Mouse (Mus musculus) stomach, embryonic 15.5 days (tissue): ENCODE measurements at regions not wholly inside any gene's neighbourhood (a gene's known extent, or its start where the extent isn't known, plus 50 kb on each side); places are given as distances from the start of the nearest gene placed in this dataset.
"Not testable (repeated sequence)": the region's sequence is repeated elsewhere in the genome, so short reads cannot be mapped to it uniquely, and the experiment has no call there.

Experiments used
- ATAC-seq: fragments of 200-750 bp; cut with Nextera tagmentation; 2 replicates; pipeline ENCODE4 v1.8.0; 2017; ENCODE audit warnings: low read depth, moderate number of reproducible peaks, moderate TSS enrichment; ENCODE audit not compliant: insufficient read depth, low FRiP score
- H3K27ac ChIP-seq: fragments of 300-500 bp; sonication (generic); 2 replicates; pipeline ENCODE4 v1.5.1; 2015; ENCODE audit warnings: mild to moderate bottlenecking, inconsistent platforms
- H3K27me3 ChIP-seq: fragments of 300-500 bp; sonication (generic); replicated peaks from 2 replicates; pipeline ENCODE4 v1.6.1; 2015; ENCODE audit warnings: inconsistent platforms
- H3K36me3 ChIP-seq: fragments of 300-500 bp; sonication (generic); 2 replicates; pipeline ENCODE4 v1.6.1; 2015; ENCODE audit warnings: inconsistent platforms
- H3K4me1 ChIP-seq: fragments of 300-500 bp; sonication (generic); 2 replicates; pipeline ENCODE4 v1.6.1; 2015; ENCODE audit warnings: inconsistent platforms
- H3K4me2 ChIP-seq: fragments of 300-500 bp; sonication (generic); 2 replicates; pipeline ENCODE4 v1.6.1; 2015; ENCODE audit warnings: mild to moderate bottlenecking, inconsistent platforms
- H3K4me3 ChIP-seq: fragments of 300-500 bp; sonication (generic); replicated peaks from 2 replicates; pipeline ENCODE4 v1.5.1; 2015; ENCODE audit warnings: inconsistent platforms
- H3K9ac ChIP-seq: fragments of 300-500 bp; sonication (generic); 2 replicates; pipeline ENCODE4 v1.6.1; 2015; ENCODE audit warnings: inconsistent platforms
- H3K9me3 ChIP-seq: fragments of 300-500 bp; sonication (generic); 2 replicates; pipeline ENCODE4 v1.6.1; 2016; ENCODE audit warnings: inconsistent platforms
- WGBS: fragments of 180-500 bp; shearing (Covaris S2); methylation state at CpG from one replicate; pipeline ENCODE4 v1.1.7; 2015; 5-methylcytosine and 5-hydroxymethylcytosine counted together

DNA sequence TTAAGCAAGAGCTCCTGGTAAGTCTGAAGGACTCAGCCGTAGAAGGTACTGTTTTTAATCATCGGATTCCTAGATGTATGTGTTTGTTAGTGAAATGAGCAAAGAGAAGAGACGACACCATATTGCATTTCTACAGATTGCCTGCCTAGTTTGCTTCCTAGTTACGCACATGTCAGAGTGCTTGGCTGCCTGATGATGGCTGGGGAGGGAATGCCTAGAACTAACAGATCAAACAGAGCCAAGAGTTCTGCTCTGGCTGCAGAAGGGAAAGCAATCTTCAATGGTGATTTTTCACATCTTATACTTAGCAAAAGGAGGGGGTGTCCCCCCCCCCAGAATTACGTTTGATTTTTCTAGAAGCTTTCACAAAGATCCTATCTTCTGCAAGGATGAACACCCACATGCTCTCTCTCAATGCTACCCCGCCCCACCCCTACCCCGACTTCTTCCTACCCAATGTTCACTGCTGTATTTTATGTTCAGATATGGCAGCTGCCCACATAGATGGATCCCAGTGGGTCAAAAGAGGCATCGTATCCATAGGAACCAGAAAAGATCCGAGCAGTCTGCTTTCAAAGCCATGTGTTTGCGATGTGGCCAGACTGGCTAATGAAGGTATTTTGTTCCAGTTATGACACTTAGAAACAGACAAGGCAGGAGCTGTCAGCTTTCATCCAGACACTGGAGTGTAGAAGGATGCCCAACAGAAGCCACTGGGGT, 228.1 kb downstream of the Enc1 start:
- Histone ChIP-seq H3K27ac (no peak overlapping the region), H3K4me3 (no peak overlapping the region), H3K27me3 (no peaks in the 10 kb centered on the region), H3K9ac (no peak overlapping the region), H3K9me3 (no peaks in the 10 kb centered on the region), H3K4me1 (no peaks in the 10 kb centered on the region), H3K36me3 (no peaks in the 10 kb centered on the region), H3K4me2 (no peak overlapping the region)
- no peak for ATAC-seq
- WGBS = 74% methylated on average over 10 of the region's 10 CpGs

DNA sequence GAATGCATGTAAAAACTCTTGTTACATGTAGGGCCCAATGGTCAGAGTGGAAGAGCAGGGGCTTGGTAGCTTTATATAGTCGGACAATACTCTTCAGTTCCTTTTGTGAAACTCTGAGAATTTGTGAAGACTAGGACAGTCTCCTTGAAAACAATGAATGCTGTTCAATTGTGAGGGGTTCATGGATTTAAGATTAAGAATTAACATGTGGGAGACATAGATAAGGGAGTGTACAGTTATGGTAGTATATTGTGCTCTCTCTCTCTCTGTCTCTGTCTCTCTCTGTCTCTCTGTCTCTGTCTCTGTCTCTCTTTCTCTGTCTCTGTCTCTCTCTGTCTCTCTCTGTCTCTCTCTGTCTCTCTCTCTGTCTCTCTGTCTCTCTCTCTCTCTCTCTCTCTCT, 225.7 kb downstream of the Enc1 start:
- H3K36me3 ChIP-seq, ATAC-seq, H3K9ac ChIP-seq, H3K27ac ChIP-seq, H3K4me3 ChIP-seq, H3K9me3 ChIP-seq, H3K4me1 ChIP-seq, H3K27me3 ChIP-seq, H3K4me2 ChIP-seq: not testable (repeated sequence)
- WGBS = 86% methylated on average over 1 of the region's 1 CpGs

DNA sequence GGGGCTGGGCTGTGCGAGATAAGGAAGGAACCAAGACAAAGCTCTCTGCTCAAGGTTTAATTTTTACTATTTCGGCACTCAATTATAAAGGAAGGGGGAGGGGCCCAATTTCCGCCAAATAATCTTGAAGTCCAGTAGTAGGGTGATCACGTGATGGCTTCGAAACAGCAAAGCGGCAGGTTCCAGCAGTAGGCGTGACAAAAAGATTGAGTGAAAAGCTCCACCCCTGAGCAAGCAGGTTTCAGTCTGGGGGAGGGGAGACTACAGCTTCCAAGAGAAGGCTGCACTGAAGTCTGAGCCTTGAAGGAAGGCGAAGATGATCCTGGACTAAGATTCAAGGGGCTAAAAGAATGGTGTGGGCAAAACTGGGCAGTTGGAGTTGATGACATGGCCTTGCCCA, 222.9 kb downstream of the Enc1 start:
- H3K4me2 ChIP-seq = no peak overlapping the region
- H3K27ac ChIP-seq = no peak overlapping the region
- ATAC-seq = no peak
- H3K9ac ChIP-seq = no peak overlapping the region
- WGBS = 76% methylated on average over 8 of the region's 8 CpGs
- no peaks in the 10 kb centered on the region for H3K9me3 ChIP-seq
- no peaks in the 10 kb centered on the region for H3K27me3 ChIP-seq
- no peaks in the 10 kb centered on the region for H3K36me3 ChIP-seq
- H3K4me1 ChIP-seq = no peaks in the 10 kb centered on the region
- H3K4me3 ChIP-seq = no peak overlapping the region

DNA sequence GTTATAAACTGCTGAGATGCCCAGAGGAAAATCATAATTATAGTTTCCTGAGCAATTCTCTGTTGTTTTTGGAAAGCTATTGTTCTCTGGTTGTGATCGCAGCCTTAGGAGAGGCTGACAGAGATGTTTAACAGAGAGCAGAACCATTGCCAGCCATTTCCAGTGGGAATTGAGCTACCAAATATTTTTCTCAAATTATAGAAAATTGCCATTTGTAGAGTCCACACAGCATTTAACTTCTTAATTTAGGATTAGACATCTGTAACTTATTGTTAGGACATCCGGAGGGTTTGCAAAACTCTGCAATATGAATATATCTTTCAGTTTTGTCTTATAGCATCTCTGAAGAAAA, 222.0 kb downstream of the Enc1 start:
- no peaks in the 10 kb centered on the region for H3K36me3 ChIP-seq
- no peak overlapping the region for H3K9ac ChIP-seq
- no peak overlapping the region for H3K27ac ChIP-seq
- no peaks in the 10 kb centered on the region for H3K27me3 ChIP-seq
- no peaks in the 10 kb centered on the region for H3K4me1 ChIP-seq
- 71% methylated on average over 2 of the region's 2 CpGs for WGBS
- no peak for ATAC-seq
- no peak overlapping the region for H3K4me2 ChIP-seq
- no peaks in the 10 kb centered on the region for H3K9me3 ChIP-seq
- no peak overlapping the region for H3K4me3 ChIP-seq

DNA sequence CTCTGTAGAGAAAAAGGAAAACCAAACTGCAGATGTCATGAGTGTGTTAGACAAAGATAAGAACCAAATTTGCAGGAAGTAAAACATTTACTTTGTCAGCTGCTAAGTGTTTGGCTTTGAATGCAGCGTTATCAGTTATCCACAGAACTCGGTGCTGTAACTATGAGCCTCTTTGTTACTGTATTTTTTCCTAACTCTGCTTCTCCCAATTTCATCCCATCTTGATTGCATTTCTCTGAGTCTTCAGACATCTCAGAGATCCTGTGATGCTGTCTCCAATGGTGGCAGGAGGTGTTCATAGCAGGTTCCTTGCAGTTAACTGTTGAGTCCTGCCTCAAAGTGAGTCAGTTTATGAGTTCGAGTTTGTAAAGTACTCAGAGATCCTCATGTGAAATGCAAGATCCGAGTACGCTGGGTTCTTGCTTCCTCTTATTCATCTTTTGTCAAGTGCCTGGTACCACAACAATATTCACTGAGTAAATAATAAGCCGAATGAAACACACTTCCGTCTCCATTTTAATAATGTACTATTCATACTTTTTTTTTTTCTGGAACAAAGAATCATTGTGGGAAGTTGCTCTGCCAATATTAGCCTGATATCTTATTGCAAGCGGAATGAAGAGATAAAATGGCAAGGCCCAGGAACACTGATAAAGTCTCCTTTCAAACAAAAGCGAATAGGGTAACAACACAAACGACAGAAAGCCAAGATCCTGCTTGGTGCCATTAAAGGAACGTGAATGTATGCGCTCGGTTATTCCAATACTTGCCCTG, 221.4 kb downstream of the Enc1 start:
- no peak overlapping the region for H3K9ac ChIP-seq
- H3K27me3 ChIP-seq = no peaks in the 10 kb centered on the region
- H3K4me1 ChIP-seq = no peaks in the 10 kb centered on the region
- 48% methylated on average over 13 of the region's 13 CpGs for WGBS
- H3K27ac ChIP-seq = peak overlapping the region; percentile 76
- peak; percentile 70 for ATAC-seq
- no peaks in the 10 kb centered on the region for H3K36me3 ChIP-seq
- H3K4me2 ChIP-seq = peak overlapping the region; percentile 21; the same call in 1 of the 2 replicates
- no peak overlapping the region for H3K4me3 ChIP-seq
- H3K9me3 ChIP-seq = no peaks in the 10 kb centered on the region

DNA sequence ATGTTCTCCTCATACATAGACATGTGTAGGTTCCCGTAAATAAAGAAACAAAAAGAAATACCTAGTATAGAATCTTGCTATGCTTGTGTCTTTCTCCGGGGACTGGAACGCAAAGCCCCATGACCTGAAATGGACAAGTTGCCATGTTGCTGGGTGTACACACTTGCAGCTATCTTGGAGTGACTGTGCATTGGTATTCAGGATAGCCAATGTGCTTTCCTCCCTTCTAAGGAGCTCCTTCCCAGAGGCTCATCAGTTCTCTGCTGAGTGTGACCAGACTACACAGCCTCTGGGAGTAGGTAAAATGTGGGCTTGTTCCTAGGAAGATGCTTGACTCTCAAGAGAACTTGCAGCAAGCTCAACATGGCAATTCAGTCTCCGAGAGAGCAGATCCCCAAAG, 220.3 kb downstream of the Enc1 start:
- H3K4me1 ChIP-seq = no peaks in the 10 kb centered on the region
- no peak overlapping the region for H3K4me2 ChIP-seq
- H3K9me3 ChIP-seq = no peaks in the 10 kb centered on the region
- no peak overlapping the region for H3K9ac ChIP-seq
- WGBS = 95% methylated on average over 4 of the region's 4 CpGs
- H3K4me3 ChIP-seq = no peak overlapping the region
- H3K27ac ChIP-seq = no peak overlapping the region
- no peaks in the 10 kb centered on the region for H3K36me3 ChIP-seq
- no peaks in the 10 kb centered on the region for H3K27me3 ChIP-seq
- ATAC-seq = no peak

DNA sequence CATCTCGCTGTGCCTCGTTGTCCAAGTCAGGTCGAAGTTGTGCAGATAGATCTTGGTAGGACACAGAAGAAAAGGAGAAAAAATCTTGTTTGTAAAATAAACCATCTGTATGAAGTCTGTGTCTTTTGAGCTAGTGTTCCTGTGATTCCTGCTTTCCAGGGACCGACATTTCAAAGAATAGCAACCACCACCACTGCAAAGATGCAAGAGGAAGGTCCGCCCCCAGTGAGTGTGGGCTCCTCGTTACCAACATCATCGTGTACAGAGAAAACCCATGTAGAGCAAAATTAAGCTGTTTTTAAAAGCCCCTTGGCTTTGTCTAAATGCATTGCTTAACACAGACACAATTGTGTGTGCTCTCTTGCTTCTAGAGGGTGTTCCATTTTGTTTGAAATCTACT, 218.2 kb downstream of the Enc1 start:
- Histone ChIP-seq H3K9ac (no peak overlapping the region), H3K4me1 (no peaks in the 10 kb centered on the region), H3K27me3 (no peaks in the 10 kb centered on the region), H3K4me2 (no peak overlapping the region), H3K9me3 (no peaks in the 10 kb centered on the region), H3K4me3 (no peak overlapping the region), H3K27ac (no peak overlapping the region), H3K36me3 (no peaks in the 10 kb centered on the region)
- ATAC-seq = no peak
- 93% methylated on average over 7 of the region's 7 CpGs for WGBS

DNA sequence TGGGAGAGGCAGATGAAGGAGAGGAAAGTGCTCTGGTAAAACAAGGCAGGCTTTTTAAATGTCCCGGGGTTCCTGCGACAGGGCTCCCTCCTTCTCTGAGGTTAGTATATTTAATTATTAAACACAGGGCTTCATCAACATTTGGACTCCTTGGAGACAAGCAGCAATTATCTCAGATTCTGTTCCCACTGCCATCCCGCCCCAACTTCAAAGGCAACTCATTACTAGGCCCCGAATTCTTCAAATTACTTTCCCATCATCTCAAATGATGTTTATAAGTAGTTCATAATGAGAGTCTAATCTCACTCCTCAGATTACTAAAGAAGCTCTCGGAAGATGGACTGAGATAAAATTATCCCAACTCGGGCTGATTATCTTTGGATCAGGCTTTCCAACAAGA, 215.1 kb downstream of the Enc1 start:
- H3K4me3 ChIP-seq = no peak overlapping the region
- H3K4me2 ChIP-seq = no peak overlapping the region
- no peak for ATAC-seq
- no peaks in the 10 kb centered on the region for H3K36me3 ChIP-seq
- WGBS = 52% methylated on average over 6 of the region's 6 CpGs
- peaks cover 10% of the 10 kb centered on the region; the same call in 1 of the 2 replicates for H3K4me1 ChIP-seq
- no peak overlapping the region for H3K27ac ChIP-seq
- no peaks in the 10 kb centered on the region for H3K9me3 ChIP-seq
- no peak overlapping the region for H3K9ac ChIP-seq
- H3K27me3 ChIP-seq = no peaks in the 10 kb centered on the region

DNA sequence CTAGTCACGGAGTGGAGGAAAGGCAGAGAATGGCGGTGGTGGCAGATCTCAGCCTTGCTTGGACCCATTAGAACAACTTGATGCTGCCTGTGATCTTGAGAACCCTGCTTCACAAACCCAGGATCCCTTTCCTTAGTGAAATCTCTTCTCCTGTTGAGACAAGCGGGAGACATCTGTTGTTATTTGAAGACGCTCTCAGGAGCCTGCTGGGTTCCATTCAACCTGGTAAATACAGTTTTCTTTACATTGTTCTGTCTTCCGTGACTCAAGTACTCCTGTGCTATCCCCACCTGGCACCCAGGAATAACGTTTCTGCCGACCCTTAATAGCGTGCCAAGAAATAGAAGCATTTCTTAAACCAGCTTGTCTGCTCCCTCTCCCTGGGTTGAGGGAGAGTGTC, 213.8 kb downstream of the Enc1 start:
- H3K9ac ChIP-seq = no peak overlapping the region
- no peaks in the 10 kb centered on the region for H3K27me3 ChIP-seq
- no peaks in the 10 kb centered on the region for H3K36me3 ChIP-seq
- H3K4me1 ChIP-seq = peaks cover 10% of the 10 kb centered on the region; the same call in 1 of the 2 replicates
- WGBS = 72% methylated on average over 8 of the region's 8 CpGs
- no peaks in the 10 kb centered on the region for H3K9me3 ChIP-seq
- no peak overlapping the region for H3K4me2 ChIP-seq
- H3K27ac ChIP-seq = no peak overlapping the region
- no peak overlapping the region for H3K4me3 ChIP-seq
- ATAC-seq = no peak

DNA sequence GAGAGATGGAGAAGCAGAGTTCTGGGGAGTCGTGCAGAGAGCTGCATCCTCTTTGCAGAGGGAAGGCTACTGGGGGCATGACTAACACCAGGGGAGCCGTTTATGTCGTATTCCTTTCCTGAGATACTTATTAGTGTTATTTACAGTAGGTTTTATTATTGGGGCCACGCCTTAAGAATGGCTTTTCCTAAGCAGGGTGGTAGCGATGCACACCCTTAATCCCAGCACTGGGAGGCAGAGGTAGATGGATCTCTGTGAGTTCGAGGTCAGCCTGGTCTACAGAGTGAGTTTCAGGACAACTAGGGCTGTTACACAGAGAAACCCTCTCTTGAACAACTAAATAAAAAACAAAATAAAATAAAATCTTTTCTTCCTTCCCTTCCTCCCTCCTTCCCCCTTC, 212.6 kb downstream of the Enc1 start:
- Histone ChIP-seq H3K9me3 (no peaks in the 10 kb centered on the region), H3K27ac (0 out of 2 replicates have a peak overlapping the region, but pooled peaks have one; percentile 11), H3K27me3 (no peaks in the 10 kb centered on the region), H3K36me3 (no peaks in the 10 kb centered on the region), H3K4me1 (peaks cover 10% of the 10 kb centered on the region; the same call in 1 of the 2 replicates), H3K4me2 (no peak overlapping the region), H3K4me3 (no peak overlapping the region), H3K9ac (no peak overlapping the region)
- WGBS = 42% methylated on average over 6 of the region's 6 CpGs
- ATAC-seq = 0 out of 2 replicates have a peak, but pooled peaks have one; percentile 36

DNA sequence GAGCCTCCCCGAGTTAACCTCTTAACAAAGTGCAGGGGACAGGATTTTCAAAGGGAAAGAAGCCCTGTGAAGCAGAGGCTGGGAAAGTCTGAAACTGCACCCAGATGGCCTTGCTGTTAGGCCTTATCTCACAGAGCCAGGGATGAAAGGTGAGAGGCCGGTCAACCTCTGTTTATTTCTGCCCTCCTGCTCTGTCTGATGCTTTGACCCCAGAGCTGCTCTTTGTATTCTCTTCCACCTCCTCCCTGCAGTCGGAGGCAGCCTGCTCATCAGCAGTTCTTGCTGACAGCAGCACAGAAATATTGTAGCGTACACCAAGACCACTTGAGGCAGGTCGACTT, 212.2 kb downstream of the Enc1 start:
- H3K27me3 ChIP-seq = no peaks in the 10 kb centered on the region
- H3K9ac ChIP-seq = no peak overlapping the region
- WGBS = 21% methylated on average over 5 of the region's 5 CpGs
- H3K9me3 ChIP-seq = no peaks in the 10 kb centered on the region
- 0 out of 2 replicates have a peak overlapping the region, but pooled peaks have one; percentile 11 for H3K27ac ChIP-seq
- ATAC-seq = peak; percentile 95
- H3K4me2 ChIP-seq = 0 out of 2 replicates have a peak overlapping the region, but pooled peaks have one; percentile 2
- H3K4me1 ChIP-seq = peaks cover 10% of the 10 kb centered on the region; the same call in 1 of the 2 replicates
- no peaks in the 10 kb centered on the region for H3K36me3 ChIP-seq
- H3K4me3 ChIP-seq = no peak overlapping the region

DNA sequence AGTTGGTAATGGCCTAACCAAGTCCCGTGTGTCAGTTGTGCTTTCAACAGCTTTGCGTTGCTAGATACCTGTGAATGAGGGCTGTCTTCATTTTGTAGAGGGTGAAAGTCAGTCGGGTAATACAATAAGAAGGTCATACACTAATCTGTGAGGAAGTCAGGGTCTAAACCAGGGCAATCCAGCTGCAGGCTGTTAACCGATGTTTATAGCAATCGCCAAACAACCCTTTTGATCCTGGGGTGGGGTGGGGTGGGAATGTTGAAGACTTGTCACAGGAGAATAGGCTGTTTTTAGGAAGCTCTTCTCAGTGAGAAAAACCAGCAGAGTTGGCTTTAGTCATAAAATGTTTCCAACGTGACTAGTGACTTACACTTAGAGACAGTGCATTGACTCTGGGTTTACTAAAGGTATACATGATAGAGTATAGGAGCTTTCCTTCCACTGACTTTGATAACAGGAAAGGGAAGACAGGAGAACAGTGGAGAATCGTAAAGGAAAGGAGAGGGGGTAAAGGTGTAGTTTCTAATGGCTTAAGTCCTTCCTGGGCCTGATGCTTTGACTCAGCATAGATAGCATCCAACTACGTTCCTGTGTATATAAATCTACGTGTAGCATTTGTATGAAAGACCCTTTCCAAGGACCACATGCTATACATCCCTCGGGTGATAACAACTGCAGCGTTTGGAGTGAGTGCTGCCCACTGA, 211.6 kb downstream of the Enc1 start:
- H3K27me3 ChIP-seq = no peaks in the 10 kb centered on the region
- no peaks in the 10 kb centered on the region for H3K36me3 ChIP-seq
- ATAC-seq = peak; percentile 69; the same call in 1 of the 2 replicates
- H3K4me2 ChIP-seq = 0 out of 2 replicates have a peak overlapping the region, but pooled peaks have one; percentile 2
- 33% methylated on average over 11 of the region's 11 CpGs for WGBS
- H3K9me3 ChIP-seq = no peaks in the 10 kb centered on the region
- no peak overlapping the region for H3K4me3 ChIP-seq
- H3K4me1 ChIP-seq = peaks cover 10% of the 10 kb centered on the region; the same call in 1 of the 2 replicates
- H3K27ac ChIP-seq = 0 out of 2 replicates have a peak overlapping the region, but pooled peaks have one; percentile 11
- H3K9ac ChIP-seq = no peak overlapping the region
